Mouse (Mus musculus) E14TG2a.4 (cell line): ENCODE measurements around the gene Wdr90.

Source experiments
- CTCF ChIP-seq: conservative IDR thresholded peaks from 2 replicates; pipeline ENCODE4 v1.5.1; 2014; ENCODE audit warnings: low read length
- NANOG ChIP-seq: IDR thresholded peaks from 2 replicates; pipeline ENCODE4 v1.6.1; 2014; ENCODE audit warnings: borderline replicate concordance, low read length, mixed read lengths

DNA sequence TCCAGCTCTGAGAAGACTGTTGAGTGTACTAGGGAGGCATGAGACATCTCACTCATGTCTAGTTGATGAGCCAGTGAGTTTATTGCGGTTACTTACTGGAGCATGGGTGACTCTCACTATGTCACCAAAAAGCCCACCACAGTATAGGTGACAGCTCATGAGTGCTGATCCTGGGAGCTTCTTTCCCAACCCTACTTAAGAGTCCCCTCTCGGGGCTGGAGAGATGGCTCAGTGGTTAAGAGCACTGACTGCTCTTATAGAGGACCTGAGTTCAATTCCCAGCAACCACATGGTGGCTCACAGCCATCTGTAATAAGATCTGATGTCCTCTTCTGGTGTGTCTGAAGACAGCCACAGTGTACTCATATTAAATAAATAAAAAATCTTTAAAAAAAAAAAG is 8.7 kb upstream of the Wdr90 start:
- no peak for TF ChIP-seq CTCF
- no peak for TF ChIP-seq NANOG
